Mouse (Mus musculus) liver, postnatal 0 days (tissue): ENCODE data around the gene Pde4d. TPM values are rescaled to one million over a fixed set of nuclear protein-coding genes. Genes with fewer than 3 reads are reported as not detected.
A peak's percentile ranks its signal among the peaks of the same experiment; 100 is the strongest.

Experiments used
- ATAC-seq: fragments of 200-750 bp; cut with Nextera tagmentation; 2 replicates; pipeline ENCODE4 v1.8.0; 2017; ENCODE audit warnings: mild to moderate bottlenecking, moderate library complexity
- DNase-seq: peaks from one replicate; pipeline ENCODE4 v3.0.0-alpha.2; 2016
- H3K27ac ChIP-seq: fragments of 300-500 bp; sonication (generic); 2 replicates; pipeline ENCODE4 v1.5.1; 2014; ENCODE audit warnings: antibody characterized with exemption, moderate library complexity, mild to moderate bottlenecking, low read depth
- H3K27me3 ChIP-seq: fragments of 300-500 bp; sonication (generic); 2 replicates; pipeline ENCODE4 v1.6.1; 2014; ENCODE audit warnings: low read length, control low read depth, mixed read lengths; ENCODE audit not compliant: insufficient read depth
- H3K36me3 ChIP-seq: fragments of 300-500 bp; sonication (generic); replicated peaks from 2 replicates; pipeline ENCODE4 v1.6.1; 2014; ENCODE audit warnings: mild to moderate bottlenecking, control low read depth, low read length, moderate library complexity, mixed read lengths; ENCODE audit not compliant: insufficient read depth
- H3K4me1 ChIP-seq: fragments of 300-500 bp; sonication (generic); 2 replicates; pipeline ENCODE4 v1.6.1; 2014; ENCODE audit warnings: antibody characterized with exemption, mild to moderate bottlenecking, control low read depth; ENCODE audit not compliant: insufficient read depth
- H3K4me2 ChIP-seq: fragments of 300-500 bp; sonication (generic); 2 replicates; pipeline ENCODE4 v1.6.1; 2014; ENCODE audit warnings: low read depth, mild to moderate bottlenecking, low read length, moderate library complexity, mixed read lengths
- H3K4me3 ChIP-seq: fragments of 300-500 bp; sonication (generic); 2 replicates; pipeline ENCODE4 v1.5.1; 2014; ENCODE audit warnings: low read depth, low read length
- H3K9ac ChIP-seq: fragments of 300-500 bp; sonication (generic); replicated peaks from 2 replicates; pipeline ENCODE4 v1.6.1; 2014; ENCODE audit warnings: mild to moderate bottlenecking, moderate library complexity
- H3K9me3 ChIP-seq: fragments of 300-500 bp; sonication (generic); 2 replicates; pipeline ENCODE4 v1.6.1; 2016; ENCODE audit warnings: mild to moderate bottlenecking, control low read depth, low read length, mixed read lengths
- CTCF ChIP-seq: sonication (generic); IDR thresholded peaks from 2 replicates; pipeline ENCODE4 v1.5.1; 2016; ENCODE audit warnings: antibody characterized with exemption, low read depth
- EP300 ChIP-seq: IDR thresholded peaks from 2 replicates; pipeline ENCODE4 v1.6.1; 2016; ENCODE audit warnings: antibody characterized with exemption, low read depth, mild to moderate bottlenecking
- WGBS: fragments of 180-500 bp; shearing (Covaris S2); extraction: QIAGEN DNeasy Blood & Tissue Kit; methylation state at CpG from one replicate; pipeline ENCODE4 v1.1.7; 2014; ENCODE audit not compliant: insufficient replicate concordance; 5-methylcytosine and 5-hydroxymethylcytosine counted together
- polyA plus RNA-seq: library from polyadenylated mRNA; unstranded; fragments of >200 nt; fragmentation: Nextera tagmentation; extraction: Ambion mirVana; gene quantifications from 2 replicates; pipeline ENCODE4 v1.2.1, GENCODE M21; 2015

Gene Pde4d
- polyA plus RNA-seq, 1 experiment from 2014 or later: 6.1 TPM

DNA sequence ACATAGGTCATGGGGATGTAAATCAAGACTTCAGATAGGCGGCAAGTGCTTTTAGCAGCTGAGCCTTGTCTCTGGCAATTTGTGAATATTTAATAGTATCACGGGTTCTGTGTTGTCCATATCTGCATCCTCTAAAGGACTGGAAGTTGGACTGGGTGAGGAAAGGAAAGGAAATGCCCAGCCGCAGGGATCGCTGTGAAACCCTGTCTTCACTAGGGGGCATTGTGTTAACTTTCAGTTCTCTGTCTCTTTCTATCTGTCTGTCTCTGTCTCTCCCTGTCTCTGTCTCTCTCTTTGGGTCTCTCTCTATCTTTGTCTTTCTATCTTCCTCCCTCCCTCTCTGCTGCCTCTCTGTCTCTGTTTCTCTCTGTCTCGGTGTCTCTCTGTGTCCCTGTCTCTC is 1172.5 kb downstream of the Pde4d start:
- peak; percentile 54 for TF ChIP-seq CTCF
- no peak for TF ChIP-seq EP300
- Histone ChIP-seq H3K4me1 (no peaks in the 10 kb centered on the region), H3K4me2 (no peak overlapping the region), H3K9me3 (no peaks in the 10 kb centered on the region), H3K9ac (no peak overlapping the region), H3K27me3 (no peaks in the 10 kb centered on the region), H3K27ac (no peak overlapping the region), H3K36me3 (no peaks in the 10 kb centered on the region), H3K4me3 (no peak overlapping the region)
- ATAC-seq (no peak), DNase-seq (no peak)
- WGBS: 58% methylated on average over 5 of the region's 5 CpGs

DNA sequence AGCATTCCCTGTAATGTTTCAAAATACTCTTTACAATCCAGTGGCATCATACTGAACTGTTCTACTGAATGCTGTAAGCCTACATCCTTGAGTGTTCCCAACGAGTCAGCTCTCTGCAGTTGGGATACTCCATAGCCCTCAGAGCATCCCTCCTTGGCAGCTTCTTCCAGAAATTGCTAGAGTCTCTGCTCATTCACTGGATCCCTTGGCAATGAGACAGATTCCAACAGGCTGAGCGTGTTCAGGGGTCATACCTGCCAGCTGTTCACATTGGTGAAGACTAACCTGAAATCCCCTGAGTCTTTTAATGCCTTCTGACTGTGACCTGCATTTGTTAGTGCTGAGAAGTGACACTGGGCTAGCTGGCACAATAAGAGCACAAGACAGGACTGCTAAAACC is 1173.5 kb downstream of the Pde4d start:
- Histone ChIP-seq H3K4me1 (no peaks in the 10 kb centered on the region), H3K36me3 (no peaks in the 10 kb centered on the region), H3K9ac (no peak overlapping the region), H3K27ac (no peak overlapping the region), H3K9me3 (no peaks in the 10 kb centered on the region), H3K4me2 (no peak overlapping the region), H3K27me3 (no peaks in the 10 kb centered on the region), H3K4me3 (no peak overlapping the region)
- ATAC-seq (no peak), DNase-seq (no peak)
- no peak for TF ChIP-seq EP300
- no peak for TF ChIP-seq CTCF
- 86% methylated on average over 2 of the region's 2 CpGs for WGBS

DNA sequence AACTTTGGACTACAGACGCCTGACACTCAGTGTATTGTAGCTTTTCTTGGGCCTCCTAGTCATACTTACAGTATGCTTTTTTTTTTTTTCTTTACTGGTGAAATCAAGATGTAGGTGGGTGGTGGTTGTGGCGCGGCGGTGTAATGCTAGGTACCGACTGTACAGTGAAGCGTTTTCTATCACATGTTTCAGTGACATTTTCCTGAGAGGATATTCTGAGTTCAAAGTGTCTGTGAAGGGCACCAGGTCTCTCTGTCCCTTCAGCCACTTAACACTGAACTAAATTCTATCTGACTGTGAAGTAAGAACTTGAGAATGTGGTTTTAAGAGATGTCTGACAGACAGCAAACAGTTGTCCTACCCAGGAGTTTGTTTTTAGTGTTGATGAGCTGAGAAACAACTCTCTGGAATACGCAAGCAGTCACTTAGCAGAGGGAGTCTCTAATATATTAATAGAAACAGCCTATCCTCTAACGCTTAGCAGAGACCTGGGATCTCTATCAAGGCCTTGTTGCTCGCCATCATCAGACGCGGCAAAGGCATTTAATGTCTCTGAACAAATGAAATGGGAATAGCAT is 1175.1 kb downstream of the Pde4d start:
- H3K4me1 ChIP-seq: no peaks in the 10 kb centered on the region
- H3K27me3 ChIP-seq: no peaks in the 10 kb centered on the region
- TF ChIP-seq EP300 (no peak), CTCF (no peak)
- H3K9me3 ChIP-seq: no peaks in the 10 kb centered on the region
- no peak overlapping the region for H3K9ac ChIP-seq
- H3K4me2 ChIP-seq: no peak overlapping the region
- H3K36me3 ChIP-seq: no peaks in the 10 kb centered on the region
- DNase-seq (no peak), ATAC-seq (no peak)
- H3K27ac ChIP-seq: no peak overlapping the region
- H3K4me3 ChIP-seq: no peak overlapping the region
- WGBS: 87% methylated on average over 11 of the region's 11 CpGs

DNA sequence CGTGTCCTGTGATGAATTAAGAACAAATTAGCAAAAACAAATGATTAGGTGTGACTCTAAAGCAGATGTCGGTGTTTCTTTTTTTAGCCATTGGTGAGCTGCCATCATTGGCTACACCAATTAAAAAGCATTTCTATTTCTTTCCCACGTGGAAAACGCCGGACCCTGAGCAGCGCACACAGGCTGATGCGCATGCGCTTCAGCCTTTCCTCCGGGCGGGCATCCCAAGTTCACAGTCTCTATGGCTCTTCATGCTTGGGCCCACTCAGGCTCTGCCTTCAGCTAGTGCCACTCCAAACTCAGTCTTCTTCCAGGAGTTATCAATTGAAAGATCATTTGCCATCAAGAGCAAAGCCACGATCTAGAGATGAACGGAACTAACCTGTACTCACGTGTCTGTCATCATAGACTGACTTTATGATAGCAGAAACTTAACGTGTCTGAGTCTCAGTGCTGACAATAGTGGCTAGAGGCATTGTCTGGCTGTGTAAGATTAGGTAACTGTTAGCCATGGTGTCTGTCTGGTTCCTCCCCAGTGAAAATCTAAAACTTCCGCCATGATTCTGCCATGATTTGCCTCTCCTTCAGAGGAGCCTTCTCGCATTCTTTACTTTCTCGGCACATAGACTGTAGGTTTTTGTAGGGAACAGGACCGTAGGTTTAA is 1175.8 kb downstream of the Pde4d start:
- DNase-seq (no peak), ATAC-seq (no peak)
- H3K36me3 ChIP-seq: no peaks in the 10 kb centered on the region
- no peak overlapping the region for H3K27ac ChIP-seq
- H3K9me3 ChIP-seq: no peaks in the 10 kb centered on the region
- no peaks in the 10 kb centered on the region for H3K27me3 ChIP-seq
- H3K4me1 ChIP-seq: peaks cover under 1% of the 10 kb centered on the region; the same call in 1 of the 2 replicates
- TF ChIP-seq CTCF: no peak
- TF ChIP-seq EP300: no peak
- no peak overlapping the region for H3K9ac ChIP-seq
- 80% methylated on average over 18 of the region's 18 CpGs for WGBS
- no peak overlapping the region for H3K4me3 ChIP-seq
- no peak overlapping the region for H3K4me2 ChIP-seq

DNA sequence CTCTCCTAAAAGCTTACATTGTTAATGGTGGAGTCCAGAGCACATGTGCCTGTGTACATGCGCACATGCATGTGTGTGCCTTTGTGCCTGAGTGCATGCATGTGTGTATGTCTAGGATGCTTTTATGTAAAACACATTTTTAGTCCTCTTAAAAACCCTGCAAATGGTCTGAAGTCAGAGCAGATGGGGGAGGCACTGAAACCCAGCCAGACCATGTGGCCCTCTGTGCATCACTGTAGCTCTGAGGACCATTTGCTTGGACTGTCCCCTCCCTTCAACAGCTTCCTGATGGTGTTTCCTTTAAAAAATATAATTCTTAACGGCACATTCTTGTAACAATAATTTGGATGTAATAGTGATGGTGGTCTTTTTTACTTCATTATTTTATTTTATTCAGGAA is 1177.5 kb downstream of the Pde4d start:
- H3K4me3 ChIP-seq: no peak overlapping the region
- TF ChIP-seq CTCF (no peak), EP300 (no peak)
- no peaks in the 10 kb centered on the region for H3K27me3 ChIP-seq
- H3K9ac ChIP-seq: no peak overlapping the region
- H3K36me3 ChIP-seq: no peaks in the 10 kb centered on the region
- no peak for ATAC-seq
- peaks cover 13% of the 10 kb centered on the region for H3K4me1 ChIP-seq
- no peak overlapping the region for H3K4me2 ChIP-seq
- H3K27ac ChIP-seq: no peak overlapping the region
- no peaks in the 10 kb centered on the region for H3K9me3 ChIP-seq
- 85% methylated on average over 2 of the region's 2 CpGs for WGBS
- DNase-seq: no peak

DNA sequence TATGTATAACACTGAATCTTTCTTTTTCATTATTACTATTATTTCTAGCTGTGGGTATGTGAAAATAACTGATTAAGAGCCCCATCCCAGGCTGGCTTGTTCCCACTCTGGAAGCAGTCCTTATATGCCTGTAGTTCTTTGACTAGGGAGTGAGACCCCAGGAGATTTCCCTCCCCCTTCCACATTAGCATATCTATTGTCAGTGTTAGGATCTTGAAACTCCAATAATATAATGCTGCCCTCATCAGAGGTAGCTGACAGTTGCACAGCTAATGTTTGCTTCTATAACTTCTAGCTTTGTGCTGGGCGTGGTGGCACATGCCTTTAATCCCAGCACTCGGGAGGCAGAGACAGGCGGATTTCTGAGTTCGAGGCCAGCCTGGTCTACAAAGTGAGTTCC is 1178.9 kb downstream of the Pde4d start:
- no peaks in the 10 kb centered on the region for H3K36me3 ChIP-seq
- TF ChIP-seq EP300 (no peak), CTCF (no peak)
- WGBS: 71% methylated on average over 4 of the region's 4 CpGs

More for the DNA sequence above, 1178.9 kb downstream of the Pde4d start:
- ATAC-seq: no peak
- Histone ChIP-seq H3K27ac (no peak overlapping the region), H3K4me3 (no peak overlapping the region), H3K27me3 (no peaks in the 10 kb centered on the region), H3K9ac (no peak overlapping the region), H3K9me3 (no peaks in the 10 kb centered on the region), H3K4me1 (peaks cover 17% of the 10 kb centered on the region), H3K4me2 (no peak overlapping the region)
- DNase-seq: no peak
